10 mouse cellular contexts compared by ENCODE assay signal in genomic region chr1:81301661-81302060, GRCm38 (mm10).
DNase-seq lines count a peak whose midpoint lies in the region; ATAC-seq and TF ChIP-seq lines count a peak whose summit lies in the region.
"Had no signal": no experiment of that assay in that cellular context is flagged by ENCODE, and none has a peak within 500 bp of the region (broad histone marks: within the 10 kb centered on the region; RNA-seq: fewer than 3 reads in every experiment).

No protein-coding gene starts in this region.

- H3K27me3 ChIP-seq in heart, embryonic 12.5 days (replicated peaks), result no peaks in the 10 kb centered on the region
- H3K27me3 ChIP-seq in MEL (ENCODE audit: control insufficient read depth in 1 of 2, insufficient read depth in 2 of 2, low read length in 2 of 2), result no peaks in the 10 kb centered on the region
- no peaks in the 10 kb centered on the region for H3K27me3 ChIP-seq in midbrain, embryonic 13.5 days
- no peaks in the 10 kb centered on the region for H3K27me3 ChIP-seq in liver, embryonic 11.5 days (replicated peaks; ENCODE audit: control insufficient read depth, insufficient read depth, low read length)
- H3K27me3 ChIP-seq: heart, embryonic 15.5 days had no signal

- no peak for ATAC-seq in heart, embryonic 12.5 days (ENCODE audit: insufficient number of reproducible peaks, low FRiP score)
- ATAC-seq in midbrain, embryonic 13.5 days, result peak; percentile 65; the same call in 1 of the 2 replicates
- ATAC-seq in liver, embryonic 11.5 days (replicated peaks; ENCODE audit: low FRiP score), result no peak

- TF ChIP-seq POLR2A in MEL (IDR thresholded peaks at IDR 0.05; ENCODE audit: control insufficient read depth in 1 of 2, insufficient read depth in 1 of 2, low read depth in 1 of 2, low read length in 2 of 2, poor library complexity in 1 of 2), result no peak
- TF ChIP-seq POLR2A in cortical plate, adult 2 months (IDR thresholded peaks at IDR 0.05; ENCODE audit: extremely low read depth, insufficient read depth, low read length), result no peak

- TF ChIP-seq CTCF in MEL (IDR thresholded peaks at IDR 0.05 in 2 of 3, conservative IDR thresholded peaks at IDR 0.05 in 1 of 3; ENCODE audit: control insufficient read depth in 1 of 3, insufficient read depth in 1 of 3, low read depth in 2 of 3, low read length in 3 of 3, poor library complexity in 1 of 3, severe bottlenecking in 1 of 3), result peak in 2 of 3 experiments; percentile 32 to 47; a peak in 3 of 6 replicates
- TF ChIP-seq CTCF in cortical plate, adult 2 months (IDR thresholded peaks at IDR 0.05; ENCODE audit: extremely low read depth, insufficient read depth, low read length), result peak; percentile 41; the same call in 1 of the 2 replicates

- TF ChIP-seq RAD21 in MEL (IDR thresholded peaks at IDR 0.05; ENCODE audit: low read depth, low read length), result peak; percentile 42

- no peaks in the 10 kb centered on the region for H3K4me1 ChIP-seq in heart, embryonic 12.5 days (replicated peaks)
- no peaks in the 10 kb centered on the region for H3K4me1 ChIP-seq in MEL (ENCODE audit: control insufficient read depth in 1 of 2, insufficient read depth in 2 of 2, low read length in 2 of 2)
- no peaks in the 10 kb centered on the region for H3K4me1 ChIP-seq in cortical plate, adult 2 months (ENCODE audit: control insufficient read depth, insufficient read depth, low read length)
- no peaks in the 10 kb centered on the region for H3K4me1 ChIP-seq in midbrain, embryonic 13.5 days (replicated peaks)
- no peaks in the 10 kb centered on the region for H3K4me1 ChIP-seq in liver, embryonic 11.5 days (replicated peaks; ENCODE audit: control insufficient read depth, insufficient read depth, low read length)
- H3K4me1 ChIP-seq: heart, embryonic 15.5 days had no signal

- no peak for TF ChIP-seq EP300 in MEL (IDR thresholded peaks at IDR 0.05; ENCODE audit: low read depth in 1 of 2, low read length in 2 of 2)

- no peaks in the 10 kb centered on the region for H3K36me3 ChIP-seq in heart, embryonic 12.5 days
- no peaks in the 10 kb centered on the region for H3K36me3 ChIP-seq in MEL (ENCODE audit: control insufficient read depth in 1 of 2, insufficient read depth in 2 of 2, low read length in 2 of 2)
- no peaks in the 10 kb centered on the region for H3K36me3 ChIP-seq in midbrain, embryonic 13.5 days
- H3K36me3 ChIP-seq in liver, embryonic 11.5 days (ENCODE audit: control insufficient read depth, insufficient read depth, low read length), result no peaks in the 10 kb centered on the region
- H3K36me3 ChIP-seq: heart, embryonic 15.5 days had no signal

- 11% methylated on average over 2 of the region's 2 CpGs for WGBS in heart, embryonic 12.5 days
- WGBS in midbrain, embryonic 13.5 days, result 3% methylated on average over 2 of the region's 2 CpGs
- 10% methylated on average over 2 of the region's 2 CpGs for WGBS in liver, embryonic 11.5 days

- H3K9ac ChIP-seq in heart, embryonic 12.5 days, result no peak overlapping the region
- H3K9ac ChIP-seq in MEL (ENCODE audit: control insufficient read depth, low read depth, low read length, poor library complexity, severe bottlenecking), result no peak overlapping the region
- H3K9ac ChIP-seq in midbrain, embryonic 13.5 days (replicated peaks), result no peak overlapping the region
- no peak overlapping the region for H3K9ac ChIP-seq in liver, embryonic 11.5 days (ENCODE audit: low read depth, low read length)
- H3K9ac ChIP-seq: heart, embryonic 15.5 days had no signal

- intact Hi-C loops in heart, postnatal 10 days (cut with DNase I), result loop anchor here (5.0 kb wide), 1 partner anchor 1119 kb away; no protein-coding TSS in a partner anchor

- H3K27ac ChIP-seq in heart, embryonic 12.5 days (ENCODE audit: poor library complexity, severe bottlenecking), result no peak overlapping the region
- no peak overlapping the region for H3K27ac ChIP-seq in MEL (ENCODE audit: control insufficient read depth, low read depth, low read length)
- H3K27ac ChIP-seq in cortical plate, adult 2 months (ENCODE audit: insufficient read depth, low read length), result no peak overlapping the region
- no peak overlapping the region for H3K27ac ChIP-seq in midbrain, embryonic 13.5 days
- H3K27ac ChIP-seq in liver, embryonic 11.5 days (ENCODE audit: low read depth, low read length), result no peak overlapping the region
- H3K27ac ChIP-seq: heart, embryonic 15.5 days; macrophage had no signal

- H3K4me2 ChIP-seq in heart, embryonic 12.5 days, result no peak overlapping the region
- H3K4me2 ChIP-seq in midbrain, embryonic 13.5 days (replicated peaks), result no peak overlapping the region
- no peak overlapping the region for H3K4me2 ChIP-seq in liver, embryonic 11.5 days
- H3K4me2 ChIP-seq: heart, embryonic 15.5 days had no signal

- H3K79me2 ChIP-seq in MEL (ENCODE audit: control insufficient read depth, insufficient read depth, low read length, poor library complexity), result no peaks in the 10 kb centered on the region

- no peak overlapping the region for H3K4me3 ChIP-seq in heart, embryonic 12.5 days
- no peak overlapping the region for H3K4me3 ChIP-seq in MEL (ENCODE audit: control insufficient read depth in 1 of 2, insufficient read depth in 1 of 2, low read depth in 2 of 2, low read length in 2 of 2)
- H3K4me3 ChIP-seq in cortical plate, adult 2 months (ENCODE audit: insufficient read depth, low read length), result no peak overlapping the region
- no peak overlapping the region for H3K4me3 ChIP-seq in midbrain, embryonic 13.5 days (replicated peaks)
- H3K4me3 ChIP-seq in liver, embryonic 11.5 days (ENCODE audit: low read depth, low read length), result no peak overlapping the region
- H3K4me3 ChIP-seq: heart, embryonic 15.5 days had no signal

- peak; percentile 29 to 59 for DNase-seq in heart, postnatal 10 days
- DNase-seq in MEL (ENCODE audit: low read depth, low spot score), result peak; percentile 30
- peak; percentile 38 for DNase-seq in induced T-regulatory cell, adult 2 months (ENCODE audit: low read depth)
- no peak for DNase-seq in urinary bladder, postnatal 14 days (ENCODE audit: low spot score)
- no peak for DNase-seq in liver, embryonic 11.5 days (ENCODE audit: low spot score)

- H3K9me3 ChIP-seq in heart, embryonic 12.5 days (replicated peaks), result no peaks in the 10 kb centered on the region
- no peaks in the 10 kb centered on the region for H3K9me3 ChIP-seq in MEL (replicated peaks; ENCODE audit: insufficient read depth, low read length)
- no peaks in the 10 kb centered on the region for H3K9me3 ChIP-seq in midbrain, embryonic 13.5 days
- H3K9me3 ChIP-seq in liver, embryonic 11.5 days (ENCODE audit: control insufficient read depth, low read length), result no peaks in the 10 kb centered on the region
- H3K9me3 ChIP-seq: heart, embryonic 15.5 days had no signal

TF ChIP-seq in MEL, 35 proteins besides CTCF, POLR2A, EP300 and RAD21:
- TF ChIP-seq UBTF (IDR thresholded peaks at IDR 0.05; ENCODE audit: borderline replicate concordance, insufficient read depth, low read depth, low read length), result no peak
- no peak for TF ChIP-seq JUND (IDR thresholded peaks at IDR 0.05; ENCODE audit: low read depth, low read length)
- TF ChIP-seq SMC3 (IDR thresholded peaks at IDR 0.05; ENCODE audit: low read depth, low read length), result peak; percentile 27
- no peak for TF ChIP-seq ZNF384 (IDR thresholded peaks at IDR 0.05; ENCODE audit: low read depth, low read length)
- TF ChIP-seq MAX (IDR thresholded peaks at IDR 0.05; ENCODE audit: low read length), result no peak
- TF ChIP-seq RCOR1 (IDR thresholded peaks at IDR 0.05; ENCODE audit: low read depth, low read length), result no peak

Comparison
In these comparisons a context has a peak if more than half of its experiments do, and no peak if none do; other contexts are left out.
1. DNase-seq: peak in heart, postnatal 10 days (2 of 2), MEL (single experiment) and induced T-regulatory cell, adult 2 months (single experiment); none in urinary bladder, postnatal 14 days (single experiment) and liver, embryonic 11.5 days (single experiment).